ENCODE assay signal across 13 mouse cellular contexts in genomic region chr1:134992046-134992645, GRCm38 (mm10). TPM values are rescaled to one million over a fixed set of nuclear protein-coding genes. Genes with fewer than 3 reads are reported as not detected.
DNase-seq lines count a peak whose midpoint lies in the region; ATAC-seq and TF ChIP-seq lines count a peak whose summit lies in the region.
"Had no signal": no experiment of that assay in that cellular context is flagged by ENCODE, and none has a peak within 500 bp of the region (broad histone marks: within the 10 kb centered on the region; RNA-seq: fewer than 3 reads in every experiment).

No protein-coding gene starts in this region.

- DNase-seq in thymus, postnatal 0 days (ENCODE audit: low spot score), result peak; percentile 5
- DNase-seq in thymus, postnatal 36 days, result no peak
- peak; percentile 49 for DNase-seq in limb, embryonic 14.5 days (ENCODE audit: low spot score)
- no peak for DNase-seq in testis, postnatal 10 days (ENCODE audit: low spot score)
- no peak for DNase-seq in layer of hippocampus, postnatal 14 days (ENCODE audit: low spot score in 2 of 2)
- DNase-seq: cerebellum, postnatal 14 days; lung, adult 18-20 months; right cerebral cortex, postnatal 14 days had no signal

- H3K9me3 ChIP-seq in heart, embryonic 13.5 days, result no peaks in the 10 kb centered on the region
- H3K9me3 ChIP-seq in kidney, embryonic 16.5 days (ENCODE audit: low read length), result no peaks in the 10 kb centered on the region
- no peaks in the 10 kb centered on the region for H3K9me3 ChIP-seq in limb, embryonic 14.5 days (ENCODE audit: control insufficient read depth, low read length)
- H3K9me3 ChIP-seq: hindbrain, embryonic 13.5 days had no signal

- no peak overlapping the region for H3K4me2 ChIP-seq in heart, embryonic 13.5 days
- H3K4me2 ChIP-seq in kidney, embryonic 16.5 days (replicated peaks; ENCODE audit: low read depth, low read length), result peak overlapping the region; percentile 14; the same call in 1 of the 2 replicates
- H3K4me2 ChIP-seq in limb, embryonic 14.5 days (replicated peaks; ENCODE audit: low read depth, low read length, severe bottlenecking), result no peak overlapping the region
- H3K4me2 ChIP-seq: hindbrain, embryonic 13.5 days had no signal

- no peak for ATAC-seq in heart, embryonic 13.5 days (ENCODE audit: extremely low read depth, insufficient number of reproducible peaks, low FRiP score, low TSS enrichment)
- peak; percentile 64; the same call in 1 of the 2 replicates for ATAC-seq in kidney, embryonic 16.5 days (ENCODE audit: low FRiP score, low TSS enrichment)
- no peak for ATAC-seq in limb, embryonic 14.5 days (ENCODE audit: low FRiP score, low read depth)
- no peak for ATAC-seq in erythroid progenitor cell, adult 5-6 weeks (replicated peaks; ENCODE audit: low FRiP score, poor library complexity, severe bottlenecking)
- ATAC-seq: CD4-positive, CD25-positive, alpha-beta regulatory T cell, adult 4 months had no signal

- TF ChIP-seq POLR2A in limb, embryonic 14.5 days (IDR thresholded peaks at IDR 0.05; ENCODE audit: borderline replicate concordance, extremely low read depth, insufficient read depth, insufficient read length), result no peak

- 0 out of 2 replicates have a peak overlapping the region, but pooled peaks have one; percentile 19 for H3K9ac ChIP-seq in heart, embryonic 13.5 days
- 0 out of 2 replicates have a peak overlapping the region, but pooled peaks have one; percentile 44 for H3K9ac ChIP-seq in kidney, embryonic 16.5 days (replicated peaks; ENCODE audit: low read length)
- H3K9ac ChIP-seq in limb, embryonic 14.5 days (ENCODE audit: low read depth, low read length, severe bottlenecking), result no peak overlapping the region
- H3K9ac ChIP-seq: hindbrain, embryonic 13.5 days had no signal

- H3K4me3 ChIP-seq in heart, embryonic 13.5 days, result no peak overlapping the region
- H3K4me3 ChIP-seq in kidney, embryonic 16.5 days (ENCODE audit: low read length), result no peak overlapping the region
- H3K4me3 ChIP-seq in limb, embryonic 14.5 days (replicated peaks; ENCODE audit: low read length), result no peak overlapping the region
- H3K4me3 ChIP-seq: hindbrain, embryonic 13.5 days had no signal

- no peaks in the 10 kb centered on the region for H3K36me3 ChIP-seq in heart, embryonic 13.5 days
- no peaks in the 10 kb centered on the region for H3K36me3 ChIP-seq in kidney, embryonic 16.5 days (ENCODE audit: insufficient read depth, low read length)
- H3K36me3 ChIP-seq in limb, embryonic 14.5 days (ENCODE audit: control insufficient read depth, insufficient read depth, low read length), result no peaks in the 10 kb centered on the region
- H3K36me3 ChIP-seq: hindbrain, embryonic 13.5 days had no signal

- 0 out of 2 replicates have a peak overlapping the region, but pooled peaks have one; percentile 8 for H3K27ac ChIP-seq in heart, embryonic 13.5 days (replicated peaks)
- H3K27ac ChIP-seq in kidney, embryonic 16.5 days (ENCODE audit: low read length), result 0 out of 2 replicates have a peak overlapping the region, but pooled peaks have one; percentile 5
- H3K27ac ChIP-seq in limb, embryonic 14.5 days (replicated peaks; ENCODE audit: low read depth, low read length), result peak overlapping the region; percentile 19; the same call in 1 of the 2 replicates
- H3K27ac ChIP-seq: hindbrain, embryonic 13.5 days had no signal

- peaks cover 72% of the 10 kb centered on the region for H3K27me3 ChIP-seq in heart, embryonic 13.5 days (replicated peaks)
- peaks cover 11% of the 10 kb centered on the region; the same call in 1 of the 2 replicates for H3K27me3 ChIP-seq in kidney, embryonic 16.5 days (ENCODE audit: insufficient read depth, low read length)
- no peaks in the 10 kb centered on the region; the same call in 1 of the 2 replicates for H3K27me3 ChIP-seq in limb, embryonic 14.5 days (ENCODE audit: control insufficient read depth, insufficient read depth, low read length)

- 27% methylated on average over 8 of the region's 8 CpGs for WGBS in heart, embryonic 13.5 days
- WGBS in kidney, embryonic 16.5 days, result 11% methylated on average over 8 of the region's 8 CpGs
- WGBS in limb, embryonic 14.5 days, result 26% methylated on average over 8 of the region's 8 CpGs

- H3K4me1 ChIP-seq in heart, embryonic 13.5 days, result peaks cover 20% of the 10 kb centered on the region
- peaks cover 18% of the 10 kb centered on the region for H3K4me1 ChIP-seq in kidney, embryonic 16.5 days (ENCODE audit: insufficient read depth, low read length)
- H3K4me1 ChIP-seq in limb, embryonic 14.5 days (ENCODE audit: control insufficient read depth, insufficient read depth, low read length), result peaks cover 19% of the 10 kb centered on the region

RNA-seq across cellular contexts. Expression of gene Ube2t, which starts 29.8 kb away (rescaled TPM):
- polyA plus RNA-seq in thymus, postnatal 0 days (2015; fragmentation: Nextera tagmentation; extraction: Ambion mirVana), result 51.6 and 57.5 TPM in 2 replicates
- polyA plus RNA-seq in heart, embryonic 13.5 days (2015; fragmentation: Nextera tagmentation; extraction: Ambion mirVana), result 42.5 and 51.5 TPM in 2 replicates
- 39.7 and 40.2 TPM in 2 replicates for polyA plus RNA-seq in kidney, embryonic 16.5 days (2015; fragmentation: Nextera tagmentation; extraction: Ambion mirVana)
- 20.5 and 23.5 TPM in 2 replicates for polyA plus RNA-seq in limb, embryonic 14.5 days (2012; rRNA removed)
- 21.7 and 24.3 TPM in 2 replicates for polyA plus RNA-seq in limb, embryonic 14.5 days (2014; fragmentation: Nextera tagmentation; extraction: Ambion mirVana)
- 190 and 216 TPM in 2 replicates for total RNA-seq in erythroid progenitor cell, adult 5-6 weeks (2015; ENCODE audit: low replicate concordance)
- 59.8 and 74.3 TPM in 2 replicates for total RNA-seq in erythroid progenitor cell, adult 5-6 weeks (2017; ENCODE audit: low replicate concordance)
- 1 to 10 TPM; 2.1 to 2.4 TPM for total RNA-seq in layer of hippocampus, postnatal 14 days (2021)

RNA-seq across cellular contexts. Expression of gene Ppp1r12b, which starts 36.4 kb away (rescaled TPM):
- 4.5 and 7.0 TPM in 2 replicates for polyA plus RNA-seq in thymus, postnatal 0 days (2015; fragmentation: Nextera tagmentation; extraction: Ambion mirVana)
- 20.3 and 20.4 TPM in 2 replicates for polyA plus RNA-seq in heart, embryonic 13.5 days (2015; fragmentation: Nextera tagmentation; extraction: Ambion mirVana)
- 5.4 and 6.1 TPM in 2 replicates for polyA plus RNA-seq in kidney, embryonic 16.5 days (2015; fragmentation: Nextera tagmentation; extraction: Ambion mirVana)
- polyA plus RNA-seq in limb, embryonic 14.5 days (2012; rRNA removed), result 10.9 and 11.4 TPM in 2 replicates
- 9.2 and 9.3 TPM in 2 replicates for polyA plus RNA-seq in limb, embryonic 14.5 days (2014; fragmentation: Nextera tagmentation; extraction: Ambion mirVana)
- 8.0 and 9.0 TPM in 2 replicates for total RNA-seq in erythroid progenitor cell, adult 5-6 weeks (2015; ENCODE audit: low replicate concordance)
- total RNA-seq in erythroid progenitor cell, adult 5-6 weeks (2017; ENCODE audit: low replicate concordance), result 17.3 and 26.2 TPM in 2 replicates
- total RNA-seq in layer of hippocampus, postnatal 14 days (2021), result 10 to 100 TPM; 67.8 to 74.7 TPM

Comparison
In these comparisons a context has a peak if more than half of its experiments do, and no peak if none do; other contexts are left out.
1. DNase-seq: peak in thymus, postnatal 0 days (single experiment) and limb, embryonic 14.5 days (single experiment); none in thymus, postnatal 36 days (0 of 2), testis, postnatal 10 days (single experiment) and layer of hippocampus, postnatal 14 days (0 of 2).
2. Peak in every context shown above with its lines, with median percentiles within 50 percentile points of each other: H3K27ac ChIP-seq.